Mouse (Mus musculus) cerebellum, adult 2 months (tissue): ENCODE results near the gene Eed.

Experiments
- CTCF ChIP-seq: fragments of 200-500 bp; IDR thresholded peaks from 2 replicates; pipeline ENCODE4 v1.5.1; 2011; ENCODE audit warnings: low read depth, mild to moderate bottlenecking, control low read depth, low read length, moderate library complexity, borderline replicate concordance; ENCODE audit not compliant: insufficient read depth
- POLR2A ChIP-seq: fragments of 200-500 bp; IDR thresholded peaks from 2 replicates; pipeline ENCODE4 v1.6.1; 2011; ENCODE audit warnings: low read length, control low read depth, borderline replicate concordance; ENCODE audit not compliant: insufficient read depth

DNA sequence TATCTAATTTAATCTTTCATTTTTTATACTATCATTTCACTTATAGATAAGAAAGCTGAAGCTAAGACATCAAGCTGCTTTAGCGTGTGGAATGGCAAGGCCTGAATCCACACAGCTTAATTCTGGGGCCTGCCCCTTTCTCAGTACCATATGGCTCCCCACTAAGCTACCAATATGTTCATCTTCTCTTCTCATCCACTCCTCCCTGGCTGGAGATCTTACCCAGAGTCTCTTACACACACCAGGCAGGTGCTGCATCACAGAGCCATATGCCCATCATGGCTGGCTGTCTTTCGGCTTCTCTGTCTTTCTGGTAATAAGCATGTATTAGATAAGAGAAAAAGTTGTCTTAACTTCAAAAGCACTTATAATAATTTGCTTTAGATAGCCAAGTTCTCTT lies 2.7 kb upstream of the Eed start:
- TF ChIP-seq CTCF, result no peak
- TF ChIP-seq POLR2A, result no peak
